Mouse (Mus musculus): ENCODE measurements around the gene Maml3. TPM values are rescaled to one million over a fixed set of nuclear protein-coding genes. Genes with fewer than 3 reads are reported as not detected.

Maml3 gene
- total RNA-seq, 4 experiments from 2014 or later = 6.2 to 15.8 (median 10.0) TPM

DNA sequence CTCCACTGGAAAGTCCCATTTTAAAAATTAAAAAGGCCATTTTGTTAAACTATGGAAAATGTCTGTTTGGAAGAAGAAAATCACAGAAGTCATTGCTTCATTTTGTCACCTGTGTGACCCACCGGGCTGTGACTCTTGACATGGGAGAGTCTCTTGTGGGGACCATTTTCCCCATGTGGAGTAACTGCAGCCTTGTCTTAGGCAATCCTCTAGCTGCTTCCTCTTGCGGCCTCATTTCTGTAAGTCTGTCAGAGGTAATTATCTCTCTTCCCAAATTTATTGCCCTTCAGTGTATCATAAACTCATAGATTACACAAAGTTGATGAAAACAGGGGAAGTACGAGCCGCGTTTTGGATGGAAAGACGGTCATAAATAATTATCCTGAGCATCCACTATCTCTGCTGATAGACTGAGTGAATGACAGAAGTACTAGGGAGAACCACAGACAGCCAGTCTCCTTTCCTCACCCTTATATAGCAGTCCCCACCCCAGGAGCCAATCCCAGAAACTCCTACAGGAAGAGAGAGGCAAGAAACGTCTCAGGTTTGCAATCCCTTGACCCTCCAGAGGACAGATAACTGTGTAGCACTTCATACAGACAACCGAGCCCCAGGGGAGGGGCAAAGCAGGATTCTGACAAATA, 14.5 kb downstream of the Maml3 start:
- DNase-seq = no peak

DNA sequence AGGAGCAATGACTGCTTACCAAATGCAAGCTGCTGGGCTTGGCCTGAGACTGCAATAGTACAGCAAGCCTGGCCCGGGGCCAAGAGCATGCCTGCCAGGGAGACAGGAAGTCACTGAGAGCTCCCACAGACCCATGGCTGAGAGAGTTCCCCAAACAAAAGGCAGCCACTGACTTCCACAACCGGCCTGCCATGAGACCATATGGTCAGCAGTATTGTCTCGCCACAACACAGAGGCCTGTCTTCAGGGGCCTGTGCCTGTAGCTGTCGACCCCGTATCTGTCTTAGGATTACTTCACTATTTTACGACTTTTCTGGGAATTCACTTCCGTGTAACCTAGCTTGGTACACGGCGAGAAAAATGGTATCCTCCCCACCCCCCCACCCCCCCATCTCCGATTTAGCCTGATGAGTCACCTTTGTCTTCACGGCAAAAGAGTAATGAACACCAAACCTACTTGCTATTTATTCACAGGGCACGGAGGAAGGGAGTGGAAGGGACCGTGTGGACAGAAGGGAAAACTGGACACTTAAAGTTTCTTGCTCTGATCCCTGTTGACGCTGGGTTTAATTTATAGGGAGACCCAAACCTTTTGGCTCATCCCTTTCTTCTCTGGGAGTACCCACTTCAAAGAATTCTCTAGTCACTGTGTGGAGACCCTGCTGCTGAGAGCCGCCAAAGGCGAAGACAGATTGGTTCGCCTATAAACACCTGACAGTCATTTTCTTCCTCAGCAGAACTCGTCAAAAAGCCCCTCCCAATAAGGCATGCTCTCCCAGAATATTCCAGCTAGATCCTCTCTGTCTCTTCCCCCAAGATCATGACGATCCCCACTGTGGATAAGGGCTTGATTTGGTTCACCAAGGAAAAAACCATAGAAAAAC, 16.2 kb downstream of the Maml3 start:
- peak; percentile 90 for DNase-seq

DNA sequence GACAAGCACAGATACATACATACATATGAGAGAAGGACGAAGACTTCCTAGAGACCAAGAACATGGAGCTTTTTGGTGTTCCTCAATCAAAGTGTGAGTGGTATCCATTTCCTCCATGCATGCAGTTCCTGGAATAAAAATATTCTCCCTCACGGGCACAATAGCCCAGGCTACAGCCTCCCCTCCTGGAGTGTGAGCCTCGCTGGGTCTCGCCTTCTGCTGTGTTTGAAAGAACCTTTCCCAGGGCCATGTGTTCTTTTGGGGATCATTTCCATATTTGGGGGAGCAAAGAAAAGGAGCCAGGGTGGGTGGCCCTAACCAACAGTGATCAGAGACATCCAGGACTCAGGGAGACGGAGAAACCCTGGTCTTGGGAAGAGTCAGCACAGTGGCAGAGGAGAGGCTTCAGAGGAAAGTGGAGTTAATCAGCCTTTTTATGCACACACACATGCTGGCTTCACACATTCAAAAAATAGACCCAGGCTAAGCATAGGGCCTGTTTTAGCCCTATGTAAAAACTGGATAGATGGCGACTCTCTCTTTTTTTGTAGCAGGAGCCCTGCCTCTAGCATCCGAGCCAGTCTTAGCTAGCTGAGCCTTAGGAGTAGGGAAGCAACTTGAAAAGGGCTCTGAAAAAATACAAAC, 17.1 kb downstream of the Maml3 start:
- no peak for DNase-seq

DNA sequence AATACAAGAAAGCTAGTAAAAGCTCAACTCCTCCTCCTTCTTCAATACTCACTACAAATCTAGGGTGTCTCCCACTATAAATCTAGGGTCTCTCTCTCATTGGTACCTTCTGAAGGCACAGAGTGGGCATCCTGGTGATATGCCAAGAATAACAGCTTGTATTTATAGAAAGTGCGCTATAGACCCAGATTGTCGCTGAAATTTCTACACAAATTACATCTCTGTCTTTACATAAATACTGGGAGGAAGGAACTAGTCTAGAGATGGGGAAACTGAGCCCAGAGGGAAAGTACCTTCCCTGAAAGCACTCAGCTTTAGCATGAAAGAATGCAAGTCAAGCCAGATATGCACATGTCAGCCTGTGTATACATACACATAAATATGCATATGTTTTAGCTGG, 26.1 kb downstream of the Maml3 start:
- DNase-seq = no peak

DNA sequence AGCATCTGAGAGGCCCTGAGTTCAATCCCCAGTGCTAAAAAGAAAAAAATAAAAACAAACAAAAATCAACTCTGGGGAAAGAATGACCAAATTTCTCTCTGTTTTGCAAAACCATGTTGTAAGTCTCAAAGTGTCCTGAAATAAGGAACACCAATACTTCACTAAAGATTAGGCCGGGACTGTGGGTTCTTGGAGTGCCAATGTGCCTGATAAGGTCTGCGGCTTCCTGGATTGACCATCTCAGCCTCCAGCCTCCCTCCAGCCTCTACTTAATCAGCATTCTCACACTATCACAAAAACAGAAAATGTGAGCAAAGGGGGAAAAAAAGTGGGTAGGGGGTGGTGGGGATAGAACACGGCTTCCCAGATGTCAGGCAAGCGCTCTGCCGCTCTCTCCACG, 30.9 kb downstream of the Maml3 start:
- no peak for DNase-seq

DNA sequence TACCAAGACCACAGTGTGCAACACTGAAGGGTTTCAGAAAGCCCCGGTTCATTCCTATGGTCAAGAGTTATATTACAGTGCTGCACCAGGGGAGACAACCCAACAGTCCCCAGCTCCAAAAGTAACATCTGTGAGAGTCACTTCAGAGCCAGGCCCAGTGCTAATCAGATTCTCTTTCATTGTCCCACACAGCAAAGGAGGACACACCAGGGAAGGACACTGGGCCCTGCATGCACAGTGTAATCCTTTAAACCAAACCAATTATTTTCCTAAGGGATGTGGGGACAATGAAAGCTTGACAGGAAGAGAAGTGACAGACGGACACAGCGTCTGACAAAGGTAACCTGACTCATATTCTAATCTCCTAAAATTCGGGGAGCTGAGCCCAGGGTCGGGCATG, 32.9 kb downstream of the Maml3 start:
- DNase-seq = no peak

DNA sequence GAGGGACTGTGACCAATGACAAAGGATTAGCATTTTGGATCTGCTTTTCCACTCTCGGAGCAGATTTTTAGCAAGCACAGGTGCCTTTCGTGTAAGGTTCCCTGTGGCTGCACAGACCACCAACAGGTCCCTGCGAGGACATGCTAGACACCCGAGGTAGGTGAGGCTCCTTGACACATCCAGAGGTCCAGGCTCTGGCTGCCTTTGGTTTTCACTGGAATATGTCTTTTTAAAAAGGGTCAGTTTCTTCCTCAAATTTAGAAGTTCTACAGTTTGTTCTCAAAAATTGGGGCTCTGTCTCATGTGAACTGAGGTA, 34.8 kb downstream of the Maml3 start:
- no peak for DNase-seq

DNA sequence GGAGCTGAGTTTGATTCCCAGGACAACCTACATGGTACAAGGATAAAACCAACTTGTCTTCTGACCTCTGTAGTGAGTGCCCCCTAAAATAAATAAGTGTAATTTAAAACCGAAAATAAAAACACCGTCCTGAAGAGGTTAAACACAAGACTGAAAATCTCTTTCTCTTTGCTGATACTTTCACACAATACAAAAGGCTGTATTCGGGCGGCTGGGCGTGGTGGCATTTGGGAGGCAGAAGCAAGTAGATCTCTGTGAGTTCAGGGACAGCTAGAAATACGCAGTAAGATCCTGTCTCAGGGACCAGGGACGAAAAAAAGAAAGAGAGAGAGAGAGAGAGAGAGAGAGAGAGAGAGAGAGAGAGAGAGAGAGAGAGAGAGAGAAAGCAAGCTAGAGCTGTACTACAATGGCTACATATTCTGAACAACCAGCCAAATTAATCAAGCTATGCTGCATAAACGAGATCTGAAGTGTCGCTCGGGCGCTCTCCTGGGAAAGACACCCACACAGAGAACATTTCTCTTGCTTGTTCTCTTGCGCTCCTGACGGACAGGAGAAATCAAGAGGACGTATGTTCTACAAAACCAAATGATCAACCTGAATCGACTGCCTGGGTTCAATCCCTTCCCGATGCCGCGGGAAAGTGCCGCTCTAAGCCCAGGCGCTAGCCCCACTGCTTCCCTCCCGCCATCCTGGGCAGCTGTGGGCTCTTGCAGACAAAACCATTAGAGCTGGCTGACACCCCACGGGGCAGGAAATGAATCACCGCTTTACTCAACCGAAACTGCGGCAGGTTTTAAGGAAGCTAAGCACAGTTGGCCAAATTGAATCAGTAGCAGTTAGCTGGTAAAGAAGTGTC, 35.3 kb downstream of the Maml3 start:
- peak; percentile 61 for DNase-seq

DNA sequence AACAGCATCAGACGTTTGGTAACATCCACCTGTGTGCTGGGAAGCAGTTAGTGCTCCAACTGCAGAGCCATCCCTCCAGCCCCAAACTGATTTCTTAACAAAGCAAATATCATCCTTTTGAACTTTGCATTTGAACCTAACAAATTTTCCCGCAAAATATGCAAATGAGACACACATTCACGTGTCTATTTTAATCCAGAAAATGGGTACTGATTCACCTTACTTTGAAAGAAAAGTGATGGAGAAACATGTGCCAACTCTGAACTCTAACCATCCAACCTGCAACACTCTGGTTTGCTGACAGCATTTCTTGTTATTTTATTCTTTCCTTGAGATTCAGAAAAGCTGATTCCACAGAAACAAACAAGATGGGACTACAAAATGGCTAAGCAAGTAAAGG, 36.0 kb downstream of the Maml3 start:
- DNase-seq = no peak

DNA sequence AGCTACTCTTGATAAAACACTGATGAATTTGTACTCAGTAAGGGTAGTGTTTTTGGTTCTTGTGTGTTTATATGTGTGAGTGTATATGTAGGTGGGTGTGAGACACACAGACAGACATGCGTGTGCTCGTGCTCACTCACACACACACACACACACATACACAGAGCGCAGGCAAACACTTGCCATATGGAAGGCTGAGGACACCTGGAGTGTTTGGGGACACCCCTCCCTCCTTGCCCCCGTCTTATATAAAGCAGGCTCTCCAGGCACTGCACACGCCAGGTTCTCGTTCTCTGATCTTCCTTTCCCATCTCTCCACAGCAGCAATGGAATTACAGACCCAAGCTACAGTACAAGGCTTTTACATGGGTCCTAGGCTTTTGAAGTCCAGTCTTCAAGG, 37.7 kb downstream of the Maml3 start:
- no peak for DNase-seq

DNA sequence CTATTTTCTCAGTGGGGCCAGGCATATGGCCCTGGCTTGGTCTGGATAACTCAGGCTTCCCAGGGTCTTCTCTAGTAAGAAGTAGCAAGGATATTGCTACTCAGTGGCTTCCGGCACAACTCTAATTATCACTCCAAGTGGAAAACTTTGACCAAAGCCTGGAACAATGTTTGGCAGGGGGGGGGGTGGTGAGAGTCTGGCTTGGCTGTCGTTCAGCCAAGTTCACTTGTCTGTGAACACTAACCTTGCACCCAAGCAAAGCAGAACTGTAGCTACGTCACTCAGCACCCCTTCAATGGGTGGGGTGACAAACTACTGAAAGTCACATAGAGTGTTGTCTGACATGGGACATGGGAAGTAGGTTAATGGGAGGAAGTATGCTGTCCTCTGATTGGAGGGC, 38.7 kb downstream of the Maml3 start:
- no peak for DNase-seq

DNA sequence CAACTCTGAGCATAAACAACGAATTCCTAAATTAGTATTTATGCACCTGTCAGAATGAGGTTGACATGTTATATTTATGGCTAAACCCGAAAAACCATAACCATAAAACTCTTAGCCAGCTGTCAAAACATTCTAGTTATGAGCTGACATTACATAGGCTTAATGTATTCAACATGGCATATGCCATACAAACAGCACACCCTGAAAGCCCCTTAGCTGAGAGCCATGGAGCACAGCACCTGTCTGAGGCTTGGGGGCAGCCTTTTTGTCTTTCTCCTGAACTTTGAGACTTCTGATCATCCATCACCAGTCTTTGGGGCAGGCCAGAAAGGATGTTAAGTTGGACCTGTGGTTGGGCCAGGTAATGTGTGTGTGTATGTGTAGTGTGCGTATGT, 41.6 kb downstream of the Maml3 start:
- no peak for DNase-seq

DNA sequence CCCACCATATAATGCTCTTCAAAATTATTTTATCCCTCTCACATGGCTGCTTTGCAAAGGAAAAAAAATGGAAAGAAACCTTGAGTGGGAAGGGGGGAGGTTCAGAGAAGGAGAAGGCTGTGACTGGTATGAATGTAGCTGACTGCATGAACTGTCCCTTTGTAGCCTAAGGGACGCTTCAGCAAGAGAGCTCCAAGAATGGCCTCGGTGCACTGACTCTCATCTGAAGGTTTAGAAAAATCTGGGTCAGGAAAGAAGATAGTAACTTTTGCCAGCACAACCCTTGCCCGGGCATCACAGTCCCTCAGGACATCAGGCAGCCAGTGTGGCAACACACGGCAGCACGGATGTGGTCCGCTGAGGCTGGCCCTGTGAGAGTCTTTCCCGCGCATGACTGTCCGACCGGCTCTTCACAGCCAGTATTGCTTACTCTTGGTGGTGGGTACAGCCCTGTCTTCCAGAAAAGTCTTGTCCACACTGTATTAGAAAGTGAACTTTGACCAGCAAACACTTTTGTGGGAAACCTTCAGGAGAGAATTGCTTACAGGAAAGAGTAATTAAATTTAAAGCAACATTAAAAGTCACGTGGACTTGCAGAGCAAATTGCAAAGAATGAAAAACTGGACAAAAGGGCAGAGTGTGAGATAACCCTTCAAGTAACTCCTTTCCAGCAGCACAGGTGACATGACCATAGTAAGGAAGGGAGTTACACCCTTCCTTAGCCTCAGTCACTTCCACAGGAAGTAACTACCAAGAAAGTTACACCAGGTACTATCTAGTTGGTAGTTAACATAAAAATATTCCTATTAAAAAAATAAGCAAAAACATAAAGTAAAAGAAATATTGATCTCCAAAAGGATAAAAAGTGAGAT, 42.3 kb downstream of the Maml3 start:
- no peak for DNase-seq

DNA sequence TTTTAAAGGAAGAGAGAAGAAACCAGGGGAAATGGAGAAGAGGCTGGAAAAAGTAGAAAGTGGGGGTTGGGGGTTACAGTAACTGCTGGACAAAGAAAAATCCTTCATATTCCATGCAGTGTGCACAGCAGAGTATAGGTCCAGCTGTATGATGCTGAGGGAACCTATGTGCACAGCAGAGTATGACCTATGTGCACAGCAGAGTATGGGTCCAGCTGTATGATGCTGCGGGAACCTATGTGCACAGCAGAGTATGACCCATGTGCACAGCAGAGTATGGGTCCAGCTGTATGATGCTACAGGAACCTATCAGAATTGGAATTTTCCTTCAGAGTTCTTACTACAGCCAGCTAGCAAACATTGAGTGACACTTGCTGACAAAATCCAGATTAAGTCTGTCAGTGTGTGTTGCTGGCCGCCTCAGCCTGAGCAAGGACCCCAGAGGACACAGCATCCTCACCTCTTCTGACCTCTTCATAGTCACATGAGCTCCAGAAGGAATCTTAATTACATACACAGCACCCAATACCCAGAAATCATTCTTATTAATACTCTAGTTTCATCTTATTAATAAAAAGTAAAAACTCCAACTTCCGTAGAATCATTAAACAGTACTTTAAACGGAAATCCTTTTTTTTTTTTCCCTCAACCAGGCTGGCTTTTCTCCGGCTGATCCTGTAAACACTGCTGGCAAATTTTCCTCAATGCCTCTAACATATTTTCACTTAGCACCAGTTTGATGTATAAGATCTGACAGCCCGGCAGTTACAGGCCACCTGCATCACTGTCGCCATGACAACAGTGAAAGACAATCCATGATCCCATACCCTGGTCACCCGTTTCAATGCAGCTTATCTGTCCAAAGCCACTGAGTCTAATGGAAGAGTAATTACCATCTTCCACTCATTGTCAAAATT, 43.1 kb downstream of the Maml3 start:
- DNase-seq = no peak

DNA sequence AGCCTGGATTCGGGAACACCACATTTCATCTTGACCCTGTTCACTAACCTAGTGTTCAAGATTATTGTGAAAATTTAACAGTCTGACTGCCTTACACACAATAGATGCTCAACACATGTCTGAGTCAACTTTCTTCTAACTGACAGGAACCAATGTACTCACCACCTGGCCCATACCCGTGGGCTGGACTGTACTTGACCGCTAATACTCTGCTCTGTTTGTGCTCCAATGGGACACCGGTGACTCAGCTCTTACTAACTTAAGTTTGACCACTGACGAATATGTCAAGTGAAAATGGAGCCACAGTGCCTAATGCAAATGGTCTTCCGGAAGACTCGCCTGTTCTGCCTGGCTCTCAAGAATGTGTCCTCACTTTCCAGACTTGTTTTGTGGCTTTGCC, 44.0 kb downstream of the Maml3 start:
- DNase-seq = no peak

DNA sequence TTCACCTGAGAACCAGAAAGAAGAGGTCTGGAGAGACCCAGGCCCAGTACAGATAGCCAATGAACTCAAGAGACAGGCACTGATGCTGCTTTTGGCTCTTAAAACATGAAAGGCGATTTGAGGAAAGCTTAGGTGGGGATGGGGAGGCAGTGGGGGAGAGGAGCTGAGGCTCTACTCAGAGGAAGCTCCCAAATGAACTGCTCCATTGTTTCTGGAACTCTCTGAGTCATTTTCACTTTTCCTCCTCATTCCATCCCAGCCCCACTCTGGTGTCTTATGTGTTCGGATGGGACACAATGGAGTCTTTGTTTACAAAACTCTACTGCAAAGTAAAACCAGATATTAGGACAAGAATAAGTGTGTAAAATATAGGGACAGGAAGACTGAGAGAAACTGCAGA, 53.1 kb downstream of the Maml3 start:
- no peak for DNase-seq

DNA sequence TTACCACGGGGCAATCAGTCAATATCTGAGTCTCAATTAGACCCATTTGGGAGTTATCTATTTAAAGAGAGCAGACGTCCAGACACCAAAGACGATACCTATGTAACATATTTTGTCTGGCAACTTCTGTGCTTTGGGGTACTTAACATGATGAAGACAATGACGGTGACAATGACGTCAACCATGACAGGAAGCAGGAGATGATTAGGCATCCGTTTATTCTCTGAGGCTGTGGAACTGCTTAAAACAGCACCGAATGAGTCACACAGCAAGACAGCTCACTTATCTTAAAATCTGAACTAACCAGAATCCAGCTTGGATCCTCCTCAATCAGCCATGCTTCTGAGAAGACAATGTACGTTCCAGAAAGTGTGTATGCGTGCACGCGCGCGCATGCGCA, 56.8 kb downstream of the Maml3 start:
- peak; percentile 33 for DNase-seq

DNA sequence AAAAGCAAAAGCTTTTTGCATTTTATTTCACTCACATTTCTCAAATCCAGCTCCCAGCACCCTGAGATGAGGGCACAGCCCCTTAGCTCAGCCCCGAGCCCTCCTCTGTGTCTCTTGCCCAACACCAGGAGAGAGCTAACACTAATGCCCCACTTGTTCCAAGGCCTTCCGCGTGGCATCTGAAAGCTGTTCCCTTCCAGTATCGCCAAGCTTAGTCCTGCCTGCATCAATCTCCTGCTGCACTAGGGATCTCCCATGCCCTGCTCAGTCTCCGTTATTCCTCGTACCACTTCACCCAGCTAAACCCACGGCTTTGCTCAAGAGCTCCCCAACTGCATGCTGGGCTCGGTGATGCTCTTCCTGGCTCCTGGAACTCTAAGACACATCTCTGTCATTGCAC, 57.3 kb downstream of the Maml3 start:
- DNase-seq = peak; percentile 42

DNA sequence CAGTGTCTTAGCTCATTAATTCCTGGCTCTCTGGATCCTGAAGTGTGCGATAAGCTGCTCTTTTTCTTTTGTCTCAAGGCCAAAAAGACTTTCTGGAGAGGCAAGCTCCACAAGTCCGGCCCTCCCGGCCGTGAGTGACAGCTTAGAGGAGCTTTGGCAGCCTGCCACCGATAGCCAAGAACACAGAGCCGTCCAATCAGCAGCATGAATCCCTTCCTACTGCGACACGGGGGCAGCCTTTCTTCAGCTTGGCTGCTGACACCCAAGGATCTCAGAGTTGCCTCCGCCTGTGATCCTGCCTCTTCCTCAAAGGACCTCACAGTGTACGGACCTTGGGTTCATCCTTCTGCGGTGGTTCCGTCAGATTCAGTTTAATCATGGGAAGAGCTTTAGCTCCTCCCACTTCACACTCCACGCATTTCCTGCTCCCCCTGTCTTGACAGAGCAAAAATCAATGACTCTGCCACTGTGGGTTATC, 57.9 kb downstream of the Maml3 start:
- DNase-seq = peak; percentile 98

DNA sequence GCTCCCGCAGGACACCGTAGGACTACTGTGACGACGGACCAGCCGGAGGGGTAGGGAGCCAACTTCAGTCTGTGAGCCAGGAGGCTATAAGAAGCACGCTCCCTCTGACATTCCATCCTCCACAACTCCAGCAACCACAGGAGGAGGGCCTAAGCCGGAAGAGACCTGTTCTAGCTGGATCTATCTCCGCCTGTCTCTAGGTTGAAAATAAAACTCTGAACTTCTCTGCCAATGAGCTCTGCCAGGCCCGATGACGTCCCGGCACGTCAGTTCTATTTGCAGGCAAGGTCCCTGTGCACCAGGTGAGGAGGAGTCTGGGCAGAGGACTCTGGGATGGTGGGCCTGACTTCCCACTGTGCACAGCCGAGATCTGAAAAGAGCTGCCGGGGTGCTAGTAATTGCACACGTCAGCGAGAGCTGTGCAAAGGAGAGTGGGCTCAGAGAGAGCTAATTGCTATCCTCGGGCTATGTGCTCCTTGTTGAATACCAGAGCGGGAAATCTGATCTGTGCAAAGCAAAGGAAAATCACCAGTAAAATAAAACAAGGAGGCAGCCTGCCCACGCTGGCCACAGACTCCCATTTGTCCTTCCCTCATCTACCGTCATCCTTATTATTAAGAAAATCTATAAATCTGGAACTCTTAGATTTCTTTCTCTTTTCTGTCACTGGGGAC, 58.7 kb downstream of the Maml3 start:
- DNase-seq = peak; percentile 86

All from adrenal gland, adult 8-10 months (tissue).